Mouse (Mus musculus) adrenal gland, postnatal 10 days (tissue): ENCODE results near the gene Fes. TPM values are rescaled to one million over a fixed set of nuclear protein-coding genes. Genes with fewer than 3 reads are reported as not detected.
A peak's percentile ranks its signal among the peaks of the same experiment; 100 is the strongest.

ENCODE experiments used
- DNase-seq: peaks from one replicate; pipeline ENCODE4 v3.0.0; 2021; ENCODE audit warnings: mixed read lengths
- total RNA-seq, 2 experiments: library from RNA; stranded (reverse); gene quantifications; 2 replicates each; pipeline ENCODE4 v1.2.3; 2021

Fes gene
- total RNA-seq, 2 experiments from 2014 or later: 13.2 to 17.1 TPM

- DNase-seq: no peak
Measured at GRCm38 (mm10) chr7:80343270-80344018, 44.3 kb downstream of the Fes start.

- peak; percentile 95 for DNase-seq
Measured at GRCm38 (mm10) chr7:80342858-80343257, 44.9 kb downstream of the Fes start, which contains the start of gene Hddc3. TSS of gene Hddc3 (plus strand) at chr7:80343104.

GRCm38 (mm10) chr7:80341793-80342192, 46.0 kb downstream of the Fes start:
- DNase-seq: no peak

DNA sequence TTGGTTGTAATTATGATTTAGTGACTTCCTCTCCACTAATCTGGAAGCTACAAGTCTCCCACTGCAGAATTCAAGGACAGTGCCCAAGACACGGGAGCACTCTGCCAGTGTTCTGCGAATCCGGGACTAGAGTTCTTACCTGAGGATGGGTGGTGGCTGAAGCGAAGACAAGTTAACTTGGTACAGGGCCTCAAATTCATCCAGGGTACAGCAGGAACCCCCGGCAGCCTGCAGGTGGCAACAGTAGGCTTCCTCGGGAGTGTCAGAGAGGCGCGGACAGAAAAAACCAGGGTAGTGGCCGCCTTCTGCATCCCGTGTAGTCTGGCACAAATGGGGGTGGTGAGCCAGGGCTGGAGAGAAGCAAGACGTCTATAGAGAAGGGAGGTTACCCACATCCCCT, 47.0 kb downstream of the Fes start, which contains the start of gene Unc45a:
Unc45a (minus strand) TSS at position 213 of the 400 bp plus-strand sequence.
- peak; percentile 79 for DNase-seq

DNA sequence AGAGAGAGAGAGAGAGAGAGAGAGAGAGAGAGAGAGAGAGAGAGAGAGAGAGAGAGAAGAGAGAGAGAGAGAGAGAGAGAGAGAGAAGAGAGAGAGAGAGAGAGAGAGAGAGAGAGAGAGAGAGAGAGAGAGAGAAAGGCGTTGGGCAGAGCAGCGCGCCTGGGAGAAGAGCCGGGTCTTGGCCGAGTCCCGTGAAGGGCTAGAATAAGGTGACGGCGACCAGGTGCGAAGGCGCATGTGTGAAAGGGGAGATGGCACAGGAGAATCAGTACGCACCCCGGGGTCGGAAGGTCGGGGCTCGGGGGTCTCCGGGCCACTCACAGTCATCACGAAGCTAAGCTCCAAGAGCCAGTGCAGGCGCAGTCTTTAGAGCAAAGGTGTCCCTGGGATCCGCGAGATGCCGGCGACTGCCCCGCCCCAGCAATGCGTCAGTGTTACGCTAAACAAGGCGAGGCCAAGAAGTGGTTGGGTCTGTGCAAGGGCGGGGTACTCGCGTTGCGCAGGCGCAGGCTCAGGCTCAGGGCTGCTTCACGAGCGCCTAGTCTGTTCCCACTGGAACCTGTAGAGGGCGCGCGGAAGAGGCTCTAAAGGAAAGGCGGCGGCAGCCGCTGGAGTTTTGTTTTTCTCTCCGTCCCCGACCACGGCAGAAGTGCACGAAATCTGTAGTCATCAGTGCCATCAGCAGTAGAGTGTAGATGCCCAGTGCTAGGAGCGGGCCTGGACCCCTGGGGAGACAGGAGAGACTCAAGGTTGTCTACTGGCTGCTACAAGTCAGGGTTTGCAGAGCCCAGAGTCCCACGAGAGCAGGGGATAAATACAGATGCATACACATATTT, 47.7 kb downstream of the Fes start:
- DNase-seq: peak; percentile 98

DNA sequence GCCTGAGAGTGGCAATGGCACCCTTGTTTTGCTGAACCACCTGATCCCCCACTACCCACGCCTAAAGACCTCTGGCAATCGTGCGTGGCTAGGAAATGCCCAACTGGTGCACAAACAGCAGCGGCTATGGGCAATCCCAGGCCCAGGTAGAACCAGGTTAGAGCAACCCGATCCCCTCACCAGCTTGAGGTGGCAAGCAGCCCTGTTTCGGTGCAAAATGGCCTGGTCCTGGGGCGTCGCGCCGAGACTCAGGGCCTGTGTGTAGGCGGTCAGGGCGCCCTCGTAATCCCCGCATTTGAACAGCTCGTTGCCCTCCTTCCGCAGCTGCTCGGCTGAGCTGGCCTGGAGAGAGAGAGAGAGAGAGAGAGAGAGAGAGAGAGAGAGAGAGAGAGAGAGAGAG, 48.4 kb downstream of the Fes start:
- DNase-seq: peak; percentile 54

- DNase-seq: no peak
Measured at GRCm38 (mm10) chr7:80336932-80337331, 50.8 kb downstream of the Fes start.

DNA sequence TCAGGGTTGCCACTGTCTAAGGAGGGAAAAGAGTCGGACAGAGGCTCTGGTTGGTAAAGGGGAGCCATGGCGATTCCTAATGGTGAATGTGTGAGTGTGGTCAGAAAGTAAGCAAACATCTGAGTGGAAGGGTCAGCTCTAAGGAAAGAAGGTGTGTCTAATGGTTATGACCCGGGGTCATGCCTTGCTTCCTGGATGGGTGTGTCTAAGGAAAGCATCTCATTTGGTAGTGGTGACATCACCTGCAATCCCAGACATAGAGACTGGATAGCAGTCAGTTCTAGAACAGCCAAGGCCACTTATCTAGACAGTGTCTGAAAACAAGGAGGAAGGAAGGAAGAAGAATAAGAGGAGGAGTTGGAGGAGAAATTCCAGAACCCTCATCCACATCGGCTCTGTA, 52.9 kb downstream of the Fes start:
- no peak for DNase-seq

GRCm38 (mm10) chr7:80331433-80331832, 56.3 kb downstream of the Fes start:
- peak; percentile 60 for DNase-seq

DNA sequence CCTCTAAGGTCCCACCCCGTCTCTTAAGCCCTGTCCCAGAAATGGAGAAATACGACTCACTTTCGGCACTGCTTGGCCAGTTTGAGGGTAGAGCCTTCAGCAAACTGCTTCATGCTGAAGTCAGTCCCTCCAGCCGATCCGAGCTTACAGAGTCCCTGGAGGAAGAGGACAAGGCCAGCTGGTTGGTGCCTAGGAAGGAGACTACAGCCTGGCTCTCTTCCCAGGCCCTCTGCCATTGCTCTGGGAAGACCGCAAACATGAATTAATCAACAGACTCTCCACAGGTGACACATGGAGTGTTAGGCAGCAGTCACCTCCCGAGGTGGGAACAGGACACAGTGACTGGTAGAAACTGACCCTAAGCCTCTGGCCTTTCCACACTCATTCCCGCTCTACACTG, 57.5 kb downstream of the Fes start:
- peak; percentile 52 for DNase-seq

Other genes with a start within 250 kb of the Fes start
- 10 to 100 TPM; 39.0 to 44.3 TPM for gene Sema4b, start 201.1 kb downstream of the Fes start, total RNA-seq
- 10 to 100 TPM; 50.6 to 54.9 TPM for gene Cib1, start 155.1 kb downstream of the Fes start, total RNA-seq
- 1 to 10 TPM; 3.0 to 3.9 TPM for gene Gdpgp1, start 155.1 kb downstream of the Fes start, total RNA-seq
- 1 to 10 TPM; 1.1 to 1.8 TPM for gene Ttll13, start 141.6 kb downstream of the Fes start, total RNA-seq
- gene Ngrn, start 126.7 kb downstream of the Fes start, total RNA-seq: 10 to 100 TPM; 38.7 to 47.4 TPM
- 10 to 100 TPM; 14.5 to 18.3 TPM for gene Vps33b, start 118.3 kb downstream of the Fes start, total RNA-seq
- gene Prc1, start 93.5 kb downstream of the Fes start, total RNA-seq: 10 to 100 TPM; 38.9 to 43.4 TPM
- gene Rccd1, start 63.5 kb downstream of the Fes start, total RNA-seq: 10 to 100 TPM in 1 of 2 experiments, 1 to 10 TPM in 1; 8.4 to 13.8 TPM
- 10 to 100 TPM; 40.8 to 44.6 TPM for gene Unc45a, start 46.9 kb downstream of the Fes start, total RNA-seq
- 10 to 100 TPM; 45.3 to 54.8 TPM for gene Hddc3, start 44.8 kb downstream of the Fes start, total RNA-seq
- 10 to 100 TPM; 56.2 to 93.5 TPM for gene Man2a2, start 16.6 kb downstream of the Fes start, total RNA-seq
- 100 to 1,000 TPM; 113 to 129 TPM for gene Furin, start 17.5 kb upstream of the Fes start, total RNA-seq
- gene Blm, start 147.2 kb upstream of the Fes start, total RNA-seq: 10 to 100 TPM in 1 of 2 experiments, 1 to 10 TPM in 1; 5.4 to 10.7 TPM